Mouse (Mus musculus) ES-Bruce4 (cell line): ENCODE data around the gene Ccdc190. TPM values are rescaled to one million over a fixed set of nuclear protein-coding genes. Genes with fewer than 3 reads are reported as not detected.

Experiments
- H3K27ac ChIP-seq: 2 replicates; pipeline ENCODE4 v1.5.1; 2012; ENCODE audit warnings: low read length, inconsistent platforms; ENCODE audit not compliant: insufficient read depth
- H3K27me3 ChIP-seq: 2 replicates; pipeline ENCODE4 v1.6.1; 2012; ENCODE audit warnings: mild to moderate bottlenecking, low read length, inconsistent platforms; ENCODE audit not compliant: control insufficient read depth, poor library complexity, insufficient read depth, severe bottlenecking
- H3K36me3 ChIP-seq: 2 replicates; pipeline ENCODE4 v1.6.1; 2012; ENCODE audit warnings: inconsistent platforms, mild to moderate bottlenecking, low read length, moderate library complexity; ENCODE audit not compliant: control insufficient read depth, poor library complexity, insufficient read depth, severe bottlenecking
- H3K4me1 ChIP-seq: one replicate; pipeline ENCODE4 v1.8.1; 2011; ENCODE audit warnings: low read length; ENCODE audit not compliant: control insufficient read depth, insufficient read depth
- H3K4me3 ChIP-seq: 2 replicates; pipeline ENCODE4 v1.5.1; 2011; ENCODE audit warnings: low read depth, mild to moderate bottlenecking, low read length
- H3K9ac ChIP-seq: 2 replicates; pipeline ENCODE4 v1.6.1; 2012; ENCODE audit warnings: low read depth, mild to moderate bottlenecking, inconsistent platforms; ENCODE audit not compliant: poor library complexity, severe bottlenecking
- H3K9me3 ChIP-seq: replicated peaks from 2 replicates; pipeline ENCODE4 v1.6.1; 2012; ENCODE audit warnings: mild to moderate bottlenecking, low read length, inconsistent platforms; ENCODE audit not compliant: control insufficient read depth, poor library complexity, insufficient read depth, severe bottlenecking
- CTCF ChIP-seq: IDR thresholded peaks from one replicate; pipeline ENCODE4 v1.8.1; 2011; ENCODE audit warnings: low read depth, low read length
- EP300 ChIP-seq: IDR thresholded peaks from 2 replicates; pipeline ENCODE4 v1.6.1; 2011; ENCODE audit warnings: low read depth, low read length; ENCODE audit not compliant: insufficient read depth
- POLR2A ChIP-seq: IDR thresholded peaks from one replicate; pipeline ENCODE4 v1.8.1; 2011; ENCODE audit warnings: low read length; ENCODE audit not compliant: insufficient read depth
- polyA plus RNA-seq: library from polyadenylated mRNA; stranded (reverse); fragments of >200 nt; gene quantifications from 2 replicates; pipeline ENCODE4 v1.2.4, GENCODE M21; 2011; ENCODE audit warnings: low read depth; ENCODE audit not compliant: missing spikeins, insufficient read depth, insufficient read length

Gene Ccdc190
- polyA plus RNA-seq, 1 experiment, result not detected

DNA sequence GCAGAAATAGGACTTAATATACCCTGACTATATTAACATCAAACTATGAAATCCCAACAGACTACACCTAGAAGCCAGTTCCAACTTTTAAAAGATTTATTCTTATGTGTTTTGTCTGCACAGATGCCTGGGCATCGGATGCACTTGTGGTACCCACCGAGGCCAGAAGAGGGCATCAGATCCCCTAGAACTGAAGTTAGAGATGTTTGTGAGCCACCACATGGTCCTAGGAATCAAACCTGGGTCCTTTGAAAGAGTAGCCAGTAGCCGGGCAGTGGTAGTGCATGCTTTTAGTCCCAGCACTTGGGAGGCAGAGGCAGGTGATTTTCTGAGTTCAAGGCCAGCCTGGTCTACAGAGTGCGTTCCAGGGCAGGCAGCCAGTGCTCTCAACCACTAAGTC lies 22.2 kb downstream of the Ccdc190 start:
- H3K27me3 ChIP-seq, result no peaks in the 10 kb centered on the region
- H3K9ac ChIP-seq, result no peak overlapping the region
- TF ChIP-seq POLR2A (no peak), CTCF (peak; percentile 57)
- no peaks in the 10 kb centered on the region for H3K4me1 ChIP-seq
- H3K9me3 ChIP-seq, result no peaks in the 10 kb centered on the region
- no peak overlapping the region for H3K4me3 ChIP-seq
- H3K27ac ChIP-seq, result no peak overlapping the region
- H3K36me3 ChIP-seq, result peaks cover 1% of the 10 kb centered on the region; the same call in 1 of the 2 replicates

GRCm38 (mm10) chr1:169951561-169951960 lies 23.1 kb downstream of the Ccdc190 start:
- H3K36me3 ChIP-seq, result peaks cover 3% of the 10 kb centered on the region; the same call in 1 of the 2 replicates

GRCm38 (mm10) chr1:169952636-169953035 lies 24.2 kb downstream of the Ccdc190 start:
- H3K27ac ChIP-seq, result no peak overlapping the region
- no peak for TF ChIP-seq CTCF
- no peaks in the 10 kb centered on the region for H3K4me1 ChIP-seq
- no peaks in the 10 kb centered on the region for H3K9me3 ChIP-seq
- no peak overlapping the region for H3K4me3 ChIP-seq
- no peaks in the 10 kb centered on the region for H3K27me3 ChIP-seq
- peaks cover 3% of the 10 kb centered on the region; the same call in 1 of the 2 replicates for H3K36me3 ChIP-seq
- no peak overlapping the region for H3K9ac ChIP-seq

More at GRCm38 (mm10) chr1:169951561-169951960, 23.1 kb downstream of the Ccdc190 start:
- no peak overlapping the region for H3K4me3 ChIP-seq
- no peak overlapping the region for H3K9ac ChIP-seq
- H3K4me1 ChIP-seq, result no peaks in the 10 kb centered on the region
- H3K27ac ChIP-seq, result no peak overlapping the region
- no peak for TF ChIP-seq CTCF
- TF ChIP-seq EP300, result no peak
- TF ChIP-seq POLR2A, result no peak
- no peaks in the 10 kb centered on the region for H3K27me3 ChIP-seq
- H3K9me3 ChIP-seq, result no peaks in the 10 kb centered on the region

DNA sequence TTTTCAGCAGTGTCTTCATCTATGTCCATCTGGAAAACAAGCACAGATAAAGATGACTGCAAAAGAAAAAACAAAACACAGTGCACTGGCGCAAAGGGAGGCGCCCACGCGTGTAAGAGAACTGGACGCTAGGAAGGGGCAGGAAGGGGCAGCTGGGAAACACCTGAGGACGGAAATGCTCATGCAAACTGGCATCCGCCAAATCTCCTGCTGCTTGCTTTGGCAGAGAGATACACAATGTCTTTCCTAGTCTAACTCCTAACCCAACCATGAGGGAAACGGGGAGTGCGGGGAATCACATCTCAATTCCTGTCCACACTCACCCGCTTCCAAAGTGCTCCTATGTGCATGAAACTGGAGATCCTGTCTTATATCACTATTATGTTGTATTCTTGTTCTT lies 24.7 kb downstream of the Ccdc190 start:
- no peak for TF ChIP-seq CTCF
- no peak for TF ChIP-seq POLR2A
- TF ChIP-seq EP300, result no peak
- Histone ChIP-seq H3K27me3 (no peaks in the 10 kb centered on the region), H3K4me1 (no peaks in the 10 kb centered on the region), H3K36me3 (peaks cover 3% of the 10 kb centered on the region; the same call in 1 of the 2 replicates), H3K4me3 (no peak overlapping the region), H3K9ac (no peak overlapping the region), H3K9me3 (no peaks in the 10 kb centered on the region), H3K27ac (no peak overlapping the region)

DNA sequence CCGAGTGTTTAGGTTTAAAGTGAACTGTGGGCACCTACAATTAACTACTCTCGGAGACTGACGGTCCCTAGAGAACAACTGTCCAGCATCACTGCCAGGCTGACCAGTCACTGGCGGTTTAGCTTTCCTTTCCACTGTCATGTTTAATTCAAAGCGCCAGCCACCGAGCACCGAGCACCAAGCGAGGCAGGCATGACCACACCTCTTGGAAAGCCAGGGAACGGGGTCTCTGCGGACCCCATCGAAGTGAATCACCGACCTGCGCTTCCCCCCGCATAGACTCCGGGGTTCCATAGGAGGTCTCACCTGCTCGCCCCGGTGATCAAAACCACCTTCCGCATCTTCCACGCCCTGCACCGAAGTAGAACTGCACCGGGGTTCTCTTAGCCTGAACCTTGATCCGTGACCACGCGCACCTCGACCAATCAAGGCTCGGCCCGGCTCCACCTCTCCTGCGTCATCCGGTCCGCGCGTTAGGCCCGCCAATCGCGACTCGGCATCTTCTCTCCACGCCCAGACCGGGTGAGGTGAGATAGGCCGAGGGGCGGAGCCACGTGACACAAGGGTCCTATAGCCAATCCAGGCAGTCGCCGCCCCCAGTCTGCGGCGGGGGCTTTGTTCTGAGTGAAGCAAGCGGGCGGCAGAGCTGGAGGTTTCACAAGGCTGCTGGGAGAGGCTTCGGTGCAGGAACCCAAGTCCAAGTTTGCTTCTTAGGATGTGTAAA lies 40.5 kb downstream of the Ccdc190 start, which contains the start of gene Hsd17b7:
TSS of gene Hsd17b7 (minus strand) at position 450 of the 724 bp plus-strand sequence.
- peak within 1 kb of the TSS; percentile 65 for H3K9ac ChIP-seq
- H3K27me3 ChIP-seq, result no peaks in the 10 kb centered on the region
- no peaks in the 10 kb centered on the region for H3K4me1 ChIP-seq
- H3K27ac ChIP-seq, result no peak within 1 kb of the TSS
- H3K9me3 ChIP-seq, result no peaks in the 10 kb centered on the region
- TF ChIP-seq POLR2A (peak; percentile 84), CTCF (no peak), EP300 (0 out of 2 replicates have a peak, but pooled peaks have one; percentile 2)
- H3K36me3 ChIP-seq, result peaks cover 4% of the 10 kb centered on the region; the same call in 1 of the 2 replicates
- peak within 1 kb of the TSS; percentile 81 for H3K4me3 ChIP-seq

- H3K9ac ChIP-seq, result peak overlapping the region; percentile 65
- peaks cover 2% of the 10 kb centered on the region; the same call in 1 of the 2 replicates for H3K36me3 ChIP-seq
- H3K4me1 ChIP-seq, result no peaks in the 10 kb centered on the region
- H3K27me3 ChIP-seq, result no peaks in the 10 kb centered on the region
- no peak overlapping the region for H3K27ac ChIP-seq
- TF ChIP-seq POLR2A, result no peak
- TF ChIP-seq EP300, result no peak
- no peak for TF ChIP-seq CTCF
- H3K9me3 ChIP-seq, result no peaks in the 10 kb centered on the region
- peak overlapping the region; percentile 69 for H3K4me3 ChIP-seq
Observed at GRCm38 (mm10) chr1:169969516-169969886, 41.1 kb downstream of the Ccdc190 start.
